Mouse (Mus musculus): Measurements from ENCODE around the gene Pde4d. TPM values are rescaled to one million over a fixed set of nuclear protein-coding genes. Genes with fewer than 3 reads are reported as not detected.

Pde4d gene
- total and polyA plus RNA-seq, 2 experiments from 2014 or later = 19.0 to 103 TPM

DNA sequence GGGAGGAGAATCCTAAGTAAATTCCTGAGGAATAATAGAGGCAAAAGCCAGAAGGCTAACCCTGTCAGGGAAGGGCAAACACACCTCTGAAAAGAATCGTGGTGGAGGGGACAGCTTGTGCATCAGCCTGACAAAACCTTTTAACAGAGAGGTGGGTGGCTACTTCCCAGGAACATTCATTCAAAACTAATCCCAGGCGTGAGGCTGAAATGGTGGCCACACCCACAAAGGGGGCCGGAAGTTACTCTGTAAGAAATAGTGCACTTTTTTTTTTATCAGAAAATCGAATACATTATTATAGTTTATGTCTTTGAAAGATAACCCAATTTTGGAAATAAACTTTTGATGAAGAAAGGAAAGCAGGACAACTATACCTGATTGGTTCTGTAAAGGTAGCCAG, 1227.3 kb downstream of the Pde4d start:
- no peak overlapping the region for H3K4me2 ChIP-seq (ENCODE audit: low read depth, low read length, poor library complexity, severe bottlenecking)
- no peaks in the 10 kb centered on the region for H3K36me3 ChIP-seq (ENCODE audit: insufficient read depth, low read length)
- H3K4me3 ChIP-seq (ENCODE audit: low read depth, low read length) = no peak overlapping the region
- no peaks in the 10 kb centered on the region for H3K9me3 ChIP-seq (ENCODE audit: low read length)
- no peaks in the 10 kb centered on the region for H3K4me1 ChIP-seq (ENCODE audit: insufficient read depth, low read length)
- H3K27ac ChIP-seq (ENCODE audit: low read depth, low read length) = no peak overlapping the region
- ATAC-seq (ENCODE audit: low FRiP score) (no peak), DNase-seq (ENCODE audit: low spot score) (no peak)
- TF ChIP-seq CTCF (IDR thresholded peaks at IDR 0.05) = no peak
- WGBS = 48% methylated on average over 4 of the region's 4 CpGs
- H3K27me3 ChIP-seq (ENCODE audit: insufficient read depth, low read length) = no peaks in the 10 kb centered on the region
- H3K9ac ChIP-seq (replicated peaks; ENCODE audit: low read length, poor library complexity, severe bottlenecking) = no peak overlapping the region

DNA sequence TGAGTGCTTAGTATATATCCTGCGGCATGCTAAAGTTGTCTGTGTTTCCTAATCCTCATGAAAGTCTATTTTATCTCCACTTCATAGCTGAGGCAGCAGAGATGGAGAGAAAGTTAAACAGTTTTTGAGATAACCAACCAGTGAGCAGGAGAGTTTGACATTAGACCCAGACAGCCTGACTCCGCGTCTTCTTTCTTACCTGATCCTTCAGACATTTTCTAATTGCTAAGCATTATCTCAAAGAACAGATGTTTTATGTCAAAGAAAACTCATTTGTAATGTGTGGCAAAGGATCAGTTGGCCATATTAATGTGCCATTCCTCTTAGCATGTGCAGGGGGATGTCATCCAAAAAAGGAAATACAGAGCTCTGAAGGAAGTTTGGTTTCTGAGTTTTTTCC, 1227.9 kb downstream of the Pde4d start:
- ATAC-seq (ENCODE audit: low FRiP score) (no peak), DNase-seq (ENCODE audit: low spot score) (no peak)
- 89% methylated on average over 3 of the region's 3 CpGs for WGBS
- H3K27ac ChIP-seq (ENCODE audit: low read depth, low read length) = no peak overlapping the region
- TF ChIP-seq CTCF (IDR thresholded peaks at IDR 0.05) = no peak
- H3K36me3 ChIP-seq (ENCODE audit: insufficient read depth, low read length) = no peaks in the 10 kb centered on the region
- no peak overlapping the region for H3K4me2 ChIP-seq (ENCODE audit: low read depth, low read length, poor library complexity, severe bottlenecking)
- H3K27me3 ChIP-seq (ENCODE audit: insufficient read depth, low read length) = no peaks in the 10 kb centered on the region
- H3K9me3 ChIP-seq (ENCODE audit: low read length) = no peaks in the 10 kb centered on the region
- no peak overlapping the region for H3K9ac ChIP-seq (replicated peaks; ENCODE audit: low read length, poor library complexity, severe bottlenecking)
- no peak overlapping the region for H3K4me3 ChIP-seq (ENCODE audit: low read depth, low read length)
- H3K4me1 ChIP-seq (ENCODE audit: insufficient read depth, low read length) = no peaks in the 10 kb centered on the region

DNA sequence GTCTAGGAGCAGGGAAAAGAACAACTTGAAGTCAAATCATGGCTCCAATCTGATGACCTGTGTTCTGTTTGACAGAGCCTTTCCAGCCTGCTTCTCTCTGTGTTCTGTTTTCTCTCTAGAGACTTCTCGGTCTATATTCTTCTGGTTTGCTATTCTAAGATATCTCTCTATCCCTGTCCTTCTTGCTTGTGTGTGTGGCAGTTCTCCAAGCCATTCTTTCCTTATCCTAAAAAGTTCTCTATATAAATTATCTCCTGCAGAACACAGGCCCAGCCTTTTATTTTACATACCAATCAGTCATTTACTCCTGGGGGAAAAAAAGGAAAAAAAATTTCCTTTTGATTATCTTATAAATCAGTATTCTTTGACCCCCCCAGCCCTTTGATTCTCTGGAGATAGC, 1229.2 kb downstream of the Pde4d start:
- H3K9me3 ChIP-seq (ENCODE audit: low read length) = no peaks in the 10 kb centered on the region
- no peak overlapping the region for H3K4me2 ChIP-seq (ENCODE audit: low read depth, low read length, poor library complexity, severe bottlenecking)
- no peak for TF ChIP-seq CTCF (IDR thresholded peaks at IDR 0.05)
- no peaks in the 10 kb centered on the region for H3K27me3 ChIP-seq (ENCODE audit: insufficient read depth, low read length)
- no peak overlapping the region for H3K27ac ChIP-seq (ENCODE audit: low read depth, low read length)
- no peaks in the 10 kb centered on the region for H3K36me3 ChIP-seq (ENCODE audit: insufficient read depth, low read length)
- WGBS = 100% methylated on average over 1 of the region's 1 CpGs
- ATAC-seq (ENCODE audit: low FRiP score) (no peak), DNase-seq (ENCODE audit: low spot score) (no peak)
- no peaks in the 10 kb centered on the region for H3K4me1 ChIP-seq (ENCODE audit: insufficient read depth, low read length)
- H3K9ac ChIP-seq (replicated peaks; ENCODE audit: low read length, poor library complexity, severe bottlenecking) = no peak overlapping the region
- no peak overlapping the region for H3K4me3 ChIP-seq (ENCODE audit: low read depth, low read length)

DNA sequence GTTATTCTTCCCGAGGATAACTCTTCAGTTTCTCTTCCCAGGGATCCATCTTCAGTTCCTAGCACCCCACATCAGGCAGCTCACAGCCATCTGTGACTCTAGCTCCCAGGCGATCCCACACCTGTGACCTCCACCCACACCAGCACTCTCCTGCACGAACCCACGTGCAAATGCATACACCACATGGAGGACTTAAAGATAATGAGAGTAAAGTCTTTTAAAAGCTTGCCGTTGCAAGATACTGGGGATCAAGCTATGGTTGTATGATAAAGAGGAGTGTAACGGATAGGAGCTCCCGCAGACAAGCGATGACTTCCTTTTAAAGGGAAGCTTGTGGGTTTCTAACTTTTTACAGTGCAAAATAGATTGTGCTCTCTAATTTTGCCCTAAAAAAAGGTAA, 1230.5 kb downstream of the Pde4d start:
- DNase-seq (ENCODE audit: low spot score) = no peak
- no peak for TF ChIP-seq CTCF (IDR thresholded peaks at IDR 0.05)

DNA sequence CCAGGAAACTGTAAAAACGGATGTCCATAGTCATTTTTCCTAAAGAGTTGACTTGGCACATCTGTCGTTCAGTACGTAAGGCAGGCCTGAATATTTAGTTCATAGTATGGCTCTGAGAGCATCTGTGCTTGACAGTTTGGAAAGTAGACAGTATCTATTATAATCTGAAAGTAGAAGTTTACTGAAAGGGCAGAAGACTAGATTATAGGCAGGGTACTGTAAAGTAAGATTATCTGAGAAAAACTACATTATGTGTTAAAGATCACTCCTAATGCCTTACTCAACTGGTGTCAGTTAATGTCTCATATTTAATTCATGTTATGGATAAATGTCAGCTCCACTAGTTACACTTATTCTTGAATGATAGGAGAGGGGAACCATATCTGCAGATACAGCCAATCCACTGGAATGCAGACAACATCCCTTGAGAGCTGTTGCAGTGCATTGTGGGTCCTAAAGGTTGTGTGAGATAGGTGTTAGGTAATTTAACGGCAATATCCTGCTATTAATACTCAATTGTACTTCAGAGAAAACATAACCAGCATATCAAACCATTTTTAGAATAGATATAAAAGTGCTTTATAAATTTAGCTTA, 1232.0 kb downstream of the Pde4d start:
- Histone ChIP-seq H3K9ac (replicated peaks; ENCODE audit: low read length, poor library complexity, severe bottlenecking) (no peak overlapping the region), H3K4me2 (ENCODE audit: low read depth, low read length, poor library complexity, severe bottlenecking) (no peak overlapping the region), H3K27me3 (ENCODE audit: insufficient read depth, low read length) (no peaks in the 10 kb centered on the region), H3K27ac (ENCODE audit: low read depth, low read length) (no peak overlapping the region), H3K9me3 (ENCODE audit: low read length) (no peaks in the 10 kb centered on the region), H3K4me3 (ENCODE audit: low read depth, low read length) (no peak overlapping the region), H3K4me1 (ENCODE audit: insufficient read depth, low read length) (0 out of 2 replicates have a peak, but pooled peaks cover 4% of the 10 kb centered on the region), H3K36me3 (ENCODE audit: insufficient read depth, low read length) (no peaks in the 10 kb centered on the region)
- no peak for DNase-seq (ENCODE audit: low spot score)
- ATAC-seq (ENCODE audit: low FRiP score) = no peak
- no peak for TF ChIP-seq CTCF (IDR thresholded peaks at IDR 0.05)
- WGBS = 76% methylated on average over 4 of the region's 4 CpGs

More for the DNA sequence above, 1230.5 kb downstream of the Pde4d start:
- 91% methylated on average over 8 of the region's 8 CpGs for WGBS
- Histone ChIP-seq H3K9me3 (ENCODE audit: low read length) (no peaks in the 10 kb centered on the region), H3K4me3 (ENCODE audit: low read depth, low read length) (no peak overlapping the region), H3K27ac (ENCODE audit: low read depth, low read length) (no peak overlapping the region), H3K27me3 (ENCODE audit: insufficient read depth, low read length) (no peaks in the 10 kb centered on the region), H3K36me3 (ENCODE audit: insufficient read depth, low read length) (no peaks in the 10 kb centered on the region), H3K4me2 (ENCODE audit: low read depth, low read length, poor library complexity, severe bottlenecking) (no peak overlapping the region), H3K9ac (replicated peaks; ENCODE audit: low read length, poor library complexity, severe bottlenecking) (no peak overlapping the region), H3K4me1 (ENCODE audit: insufficient read depth, low read length) (no peaks in the 10 kb centered on the region)
- no peak for ATAC-seq (ENCODE audit: low FRiP score)

DNA sequence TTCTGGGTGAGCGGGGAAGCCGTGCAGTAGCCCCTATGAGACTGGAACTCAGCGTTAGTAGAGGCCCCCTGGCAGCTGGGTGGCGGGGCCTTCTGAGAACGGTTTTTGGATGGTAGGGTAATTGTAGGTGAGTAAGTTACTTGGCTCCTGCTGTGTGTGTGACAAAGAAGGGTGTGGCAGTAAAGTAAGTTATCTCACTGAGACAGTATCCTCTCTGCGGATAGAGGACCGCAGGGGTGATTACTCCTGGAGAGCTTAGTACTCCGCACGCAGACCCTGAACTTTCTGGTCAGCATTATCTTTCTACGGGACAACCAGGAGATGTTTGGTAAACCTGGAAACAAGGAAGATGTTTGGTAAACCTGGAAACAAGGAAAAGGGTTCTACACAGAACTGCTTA, 1233.3 kb downstream of the Pde4d start:
- 85% methylated on average over 10 of the region's 10 CpGs for WGBS

More for the DNA sequence above, 1233.3 kb downstream of the Pde4d start:
- ATAC-seq (ENCODE audit: low FRiP score) (no peak), DNase-seq (ENCODE audit: low spot score) (no peak)
- Histone ChIP-seq H3K4me2 (ENCODE audit: low read depth, low read length, poor library complexity, severe bottlenecking) (no peak overlapping the region), H3K36me3 (ENCODE audit: insufficient read depth, low read length) (no peaks in the 10 kb centered on the region), H3K9me3 (ENCODE audit: low read length) (no peaks in the 10 kb centered on the region), H3K4me3 (ENCODE audit: low read depth, low read length) (no peak overlapping the region), H3K27me3 (ENCODE audit: insufficient read depth, low read length) (no peaks in the 10 kb centered on the region), H3K9ac (replicated peaks; ENCODE audit: low read length, poor library complexity, severe bottlenecking) (no peak overlapping the region), H3K27ac (ENCODE audit: low read depth, low read length) (no peak overlapping the region), H3K4me1 (ENCODE audit: insufficient read depth, low read length) (0 out of 2 replicates have a peak, but pooled peaks cover 4% of the 10 kb centered on the region)
- no peak for TF ChIP-seq CTCF (IDR thresholded peaks at IDR 0.05)
